Mouse (Mus musculus) right cerebral cortex, postnatal 36 days (tissue): ENCODE measurements around the gene Ell.
"Not testable (repeated sequence)": the region's sequence is repeated elsewhere in the genome, so short reads cannot be mapped to it uniquely, and the experiment has no call there.

Experiments used
- DNase-seq, 2 experiments: peaks; one replicate each; pipeline ENCODE4 v3.0.0; 2022; ENCODE audit warnings: low spot score in 2 of 2, mixed read lengths in 1 of 2

Gene Ell

GRCm38 (mm10) chr8:70506328-70507026 lies 32.8 kb upstream of the Ell start, which contains the start of gene Rex1bd:
TSS of gene Rex1bd (minus strand) at chr8:70506752.
- peak; percentile 87 to 90 for DNase-seq

- DNase-seq: no peak
Observed at GRCm38 (mm10) chr8:70507027-70507393, 32.2 kb upstream of the Ell start.

GRCm38 (mm10) chr8:70509281-70509952 lies 29.8 kb upstream of the Ell start:
- no peak for DNase-seq

GRCm38 (mm10) chr8:70510228-70510915 lies 28.9 kb upstream of the Ell start, which contains the start of gene Uba52:
TSS of gene Uba52 (minus strand) at chr8:70510801.
- peak; percentile 95 to 97 for DNase-seq

GRCm38 (mm10) chr8:70511174-70511573 lies 28.1 kb upstream of the Ell start:
- DNase-seq: not testable (repeated sequence)

GRCm38 (mm10) chr8:70511770-70512169 lies 27.5 kb upstream of the Ell start:
- DNase-seq: no peak

- DNase-seq: no peak
Observed at GRCm38 (mm10) chr8:70512253-70512903, 26.9 kb upstream of the Ell start.

- DNase-seq: no peak
Observed at GRCm38 (mm10) chr8:70513441-70513840, 25.8 kb upstream of the Ell start.

GRCm38 (mm10) chr8:70517940-70518643 lies 21.2 kb upstream of the Ell start:
- DNase-seq: no peak

- no peak for DNase-seq
Observed at GRCm38 (mm10) chr8:70519043-70519442, 20.2 kb upstream of the Ell start.

- DNase-seq: no peak
Observed at GRCm38 (mm10) chr8:70519606-70520005, 19.7 kb upstream of the Ell start.

GRCm38 (mm10) chr8:70522592-70523403 lies 16.5 kb upstream of the Ell start:
- peak; percentile 95 for DNase-seq

- DNase-seq: no peak
Observed at GRCm38 (mm10) chr8:70527111-70527511, 12.1 kb upstream of the Ell start.

- DNase-seq: peak; percentile 98 to 99
Observed at GRCm38 (mm10) chr8:70527512-70528181, 11.6 kb upstream of the Ell start, which contains the start of the genes Fkbp8 and Kxd1. TSS of gene Fkbp8 (plus strand) at chr8:70527724. TSS of gene Kxd1 (minus strand) at chr8:70527956.

- DNase-seq: no peak
Observed at GRCm38 (mm10) chr8:70528182-70528797, 11.0 kb upstream of the Ell start.

- DNase-seq: no peak
Observed at GRCm38 (mm10) chr8:70529299-70529698, 10.0 kb upstream of the Ell start.

GRCm38 (mm10) chr8:70529741-70530161 lies 9.5 kb upstream of the Ell start:
- no peak for DNase-seq

GRCm38 (mm10) chr8:70530314-70530713 lies 8.9 kb upstream of the Ell start:
- no peak for DNase-seq

GRCm38 (mm10) chr8:70534281-70534680 lies 5.0 kb upstream of the Ell start:
- DNase-seq: peak in 1 of 2 experiments; percentile 53
